Mouse (Mus musculus) liver, embryonic 11.5 days (tissue): ENCODE measurements around the gene B3gntl1. TPM values are rescaled to one million over a fixed set of nuclear protein-coding genes. Genes with fewer than 3 reads are reported as not detected.

ENCODE experiments used
- ATAC-seq: fragments of 200-750 bp; cut with Nextera tagmentation; replicated peaks from 2 replicates; pipeline ENCODE4 v1.8.0; 2017; ENCODE audit warnings: moderate number of reproducible peaks, mild to moderate bottlenecking, moderate TSS enrichment, moderate library complexity; ENCODE audit not compliant: low FRiP score
- DNase-seq: peaks from one replicate; pipeline ENCODE4 v3.0.0-alpha.2; 2017; ENCODE audit warnings: low spot score
- H3K27ac ChIP-seq: fragments of 300-500 bp; sonication (generic); 2 replicates; pipeline ENCODE4 v1.5.1; 2014; ENCODE audit warnings: mild to moderate bottlenecking, low read depth, low read length, control low read depth
- H3K27me3 ChIP-seq: fragments of 300-500 bp; sonication (generic); replicated peaks from 2 replicates; pipeline ENCODE4 v1.6.1; 2014; ENCODE audit warnings: low read length, mixed read lengths; ENCODE audit not compliant: control insufficient read depth, insufficient read depth
- H3K36me3 ChIP-seq: fragments of 300-500 bp; sonication (generic); 2 replicates; pipeline ENCODE4 v1.6.1; 2014; ENCODE audit warnings: mild to moderate bottlenecking, low read length, moderate library complexity, mixed read lengths; ENCODE audit not compliant: control insufficient read depth, insufficient read depth
- H3K4me1 ChIP-seq: fragments of 300-500 bp; sonication (generic); replicated peaks from 2 replicates; pipeline ENCODE4 v1.6.1; 2014; ENCODE audit warnings: low read length, mixed read lengths; ENCODE audit not compliant: control insufficient read depth, insufficient read depth
- H3K4me2 ChIP-seq: fragments of 300-500 bp; sonication (generic); 2 replicates; pipeline ENCODE4 v1.6.1; 2014; ENCODE audit warnings: mild to moderate bottlenecking, control low read depth, moderate library complexity
- H3K4me3 ChIP-seq: fragments of 300-500 bp; sonication (generic); 2 replicates; pipeline ENCODE4 v1.5.1; 2014; ENCODE audit warnings: low read depth, low read length, control low read depth
- H3K9ac ChIP-seq: fragments of 300-500 bp; sonication (generic); 2 replicates; pipeline ENCODE4 v1.6.1; 2014; ENCODE audit warnings: low read depth, low read length, control low read depth
- H3K9me3 ChIP-seq: fragments of 300-500 bp; sonication (generic); 2 replicates; pipeline ENCODE4 v1.6.1; 2016; ENCODE audit warnings: low read length, inconsistent platforms, mixed read lengths; ENCODE audit not compliant: control insufficient read depth
- polyA plus RNA-seq: library from polyadenylated mRNA; unstranded; fragments of >200 nt; fragmentation: Nextera tagmentation; extraction: Ambion mirVana; gene quantifications from 2 replicates; pipeline ENCODE4 v1.2.1, GENCODE M21; 2014

B3gntl1 gene
- polyA plus RNA-seq, 1 experiment from 2014 or later: 5.9 TPM

GRCm38 (mm10) chr11:121581856-121582255 lies 91.1 kb downstream of the B3gntl1 start:
- Histone ChIP-seq H3K27me3 (no peaks in the 10 kb centered on the region), H3K4me3 (no peak overlapping the region), H3K4me1 (no peaks in the 10 kb centered on the region), H3K27ac (no peak overlapping the region), H3K9me3 (no peaks in the 10 kb centered on the region), H3K4me2 (no peak overlapping the region), H3K36me3 (peaks cover 6% of the 10 kb centered on the region; the same call in 1 of the 2 replicates), H3K9ac (no peak overlapping the region)
- no peak for DNase-seq
- no peak for ATAC-seq

Other genes starting within 250 kb of the B3gntl1 start
- gene Fn3k, start 238.2 kb downstream of the B3gntl1 start, polyA plus RNA-seq: 4.7 and 7.8 TPM in 2 replicates
- gene Tbcd, start 221.2 kb downstream of the B3gntl1 start, polyA plus RNA-seq: 35.9 and 37.7 TPM in 2 replicates
- gene Zfp750, start 153.8 kb downstream of the B3gntl1 start, polyA plus RNA-seq: 0.16 and 0.26 TPM in 2 replicates
- 4.5 and 4.7 TPM in 2 replicates for gene Metrnl, start 28.4 kb upstream of the B3gntl1 start, polyA plus RNA-seq
- gene Ptchd3, start 157.1 kb upstream of the B3gntl1 start, polyA plus RNA-seq: not detected in 2 replicates